8 mouse cellular contexts compared by ENCODE assay signal in genomic region chr15:86038802-86039201, GRCm38 (mm10). TPM values are rescaled to one million over a fixed set of nuclear protein-coding genes. Genes with fewer than 3 reads are reported as not detected.
A peak's percentile ranks its signal among the peaks of the same experiment; 100 is the strongest.
DNase-seq lines count a peak whose midpoint lies in the region; ATAC-seq and TF ChIP-seq lines count a peak whose summit lies in the region.

No protein-coding gene starts in this region.

- H3K9ac ChIP-seq in intestine, postnatal 0 days (ENCODE audit: low read depth, low read length), result no peak overlapping the region
- H3K9ac ChIP-seq in liver, postnatal 0 days (replicated peaks), result no peak overlapping the region
- peak overlapping the region; percentile 34; the same call in 1 of the 2 replicates for H3K9ac ChIP-seq in neural tube, embryonic 13.5 days

- no peak for TF ChIP-seq EP300 in liver, postnatal 0 days (IDR thresholded peaks at IDR 0.05; ENCODE audit: low read depth)

- no peaks in the 10 kb centered on the region for H3K36me3 ChIP-seq in intestine, postnatal 0 days (ENCODE audit: control insufficient read depth, insufficient read depth)
- no peaks in the 10 kb centered on the region for H3K36me3 ChIP-seq in liver, postnatal 0 days (replicated peaks; ENCODE audit: insufficient read depth, low read length)
- no peaks in the 10 kb centered on the region for H3K36me3 ChIP-seq in neural tube, embryonic 13.5 days

- TF ChIP-seq CTCF in intestine, postnatal 0 days (IDR thresholded peaks at IDR 0.05; ENCODE audit: low read depth), result peak; percentile 98
- TF ChIP-seq CTCF in liver, postnatal 0 days (IDR thresholded peaks at IDR 0.05; ENCODE audit: low read depth), result peak; percentile 97

- H3K4me3 ChIP-seq in intestine, postnatal 0 days (ENCODE audit: low read depth, low read length), result no peak overlapping the region
- no peak overlapping the region for H3K4me3 ChIP-seq in liver, postnatal 0 days (ENCODE audit: low read depth, low read length)
- H3K4me3 ChIP-seq in neural tube, embryonic 13.5 days, result no peak overlapping the region

- H3K4me2 ChIP-seq in intestine, postnatal 0 days (replicated peaks; ENCODE audit: low read depth), result no peak overlapping the region
- H3K4me2 ChIP-seq in liver, postnatal 0 days (ENCODE audit: low read depth, low read length), result no peak overlapping the region
- H3K4me2 ChIP-seq in neural tube, embryonic 13.5 days, result no peak overlapping the region

- 0% methylated on average over 2 of the region's 2 CpGs for WGBS in intestine, postnatal 0 days
- WGBS in liver, postnatal 0 days (ENCODE audit: insufficient replicate concordance), result 0% methylated on average over 2 of the region's 2 CpGs
- WGBS in neural tube, embryonic 13.5 days, result 2% methylated on average over 2 of the region's 2 CpGs

- H3K9me3 ChIP-seq in intestine, postnatal 0 days (ENCODE audit: control insufficient read depth), result no peaks in the 10 kb centered on the region
- H3K9me3 ChIP-seq in liver, postnatal 0 days (ENCODE audit: low read length), result no peaks in the 10 kb centered on the region
- no peaks in the 10 kb centered on the region for H3K9me3 ChIP-seq in neural tube, embryonic 13.5 days

- H3K27me3 ChIP-seq in intestine, postnatal 0 days (replicated peaks; ENCODE audit: control insufficient read depth, insufficient read depth, low read length), result peaks cover 20% of the 10 kb centered on the region
- H3K27me3 ChIP-seq in liver, postnatal 0 days (ENCODE audit: insufficient read depth, low read length), result peaks cover 35% of the 10 kb centered on the region
- peaks cover 31% of the 10 kb centered on the region for H3K27me3 ChIP-seq in neural tube, embryonic 13.5 days

- peaks cover 4% of the 10 kb centered on the region; the same call in 1 of the 2 replicates for H3K4me1 ChIP-seq in intestine, postnatal 0 days (replicated peaks; ENCODE audit: control insufficient read depth, insufficient read depth, low read length)
- peaks cover 10% of the 10 kb centered on the region for H3K4me1 ChIP-seq in liver, postnatal 0 days (ENCODE audit: insufficient read depth)
- peaks cover 17% of the 10 kb centered on the region for H3K4me1 ChIP-seq in neural tube, embryonic 13.5 days (replicated peaks)

- intact Hi-C loops in gastrocnemius, postnatal 14 days (cut with DNase I; ENCODE audit: low total_unique reads), result loop anchor here (5.0 to 10.0 kb wide), 2 partner anchors 142 to 324 kb away; no protein-coding TSS in a partner anchor

- H3K27ac ChIP-seq in intestine, postnatal 0 days (ENCODE audit: low read depth, low read length), result no peak overlapping the region
- H3K27ac ChIP-seq in liver, postnatal 0 days (ENCODE audit: low read depth), result no peak overlapping the region
- H3K27ac ChIP-seq in neural tube, embryonic 13.5 days (replicated peaks), result no peak overlapping the region

- DNase-seq in A20 (ENCODE audit: low read depth, low spot score), result peak; percentile 79
- peak; percentile 86 for DNase-seq in R1 (ENCODE audit: low read depth, low spot score)
- DNase-seq in cerebellum, postnatal 4 days (ENCODE audit: low spot score in 2 of 2), result peak; percentile 51 to 72
- DNase-seq in gastrocnemius, postnatal 14 days, result peak; percentile 52
- DNase-seq in liver, postnatal 0 days, result peak; percentile 81
- peak; percentile 84 for DNase-seq in thymus, postnatal 14 days

- peak; percentile 51 for ATAC-seq in intestine, postnatal 0 days
- ATAC-seq in liver, postnatal 0 days, result peak; percentile 77
- ATAC-seq in neural tube, embryonic 13.5 days (ENCODE audit: low read depth), result peak; percentile 81

RNA-seq across cellular contexts. Expression of gene Celsr1, which starts 5.2 kb away (rescaled TPM):
- total RNA-seq in gastrocnemius, postnatal 14 days (2021), result under 1 TPM; 0.31 to 0.94 TPM
- 0.33 and 0.39 TPM in 2 replicates for polyA plus RNA-seq in intestine, postnatal 0 days (2015; fragmentation: Nextera tagmentation; extraction: Ambion mirVana)
- polyA plus RNA-seq in liver, postnatal 0 days (2015; fragmentation: Nextera tagmentation; extraction: Ambion mirVana), result 0.09 and 0.11 TPM in 2 replicates
- 1.8 TPM in 2 replicates for polyA plus RNA-seq in neural tube, embryonic 13.5 days (2015; fragmentation: Nextera tagmentation; extraction: Ambion mirVana)

RNA-seq across cellular contexts. Expression of gene Gramd4, which starts 18.7 kb away (rescaled TPM):
- total RNA-seq in gastrocnemius, postnatal 14 days (2021), result 1 to 10 TPM; 7.2 to 8.2 TPM
- polyA plus RNA-seq in intestine, postnatal 0 days (2015; fragmentation: Nextera tagmentation; extraction: Ambion mirVana), result 5.6 and 6.4 TPM in 2 replicates
- polyA plus RNA-seq in liver, postnatal 0 days (2015; fragmentation: Nextera tagmentation; extraction: Ambion mirVana), result 3.2 and 3.7 TPM in 2 replicates
- polyA plus RNA-seq in neural tube, embryonic 13.5 days (2015; fragmentation: Nextera tagmentation; extraction: Ambion mirVana), result 32.5 TPM in 2 replicates
